Mouse (Mus musculus): Measurements from ENCODE around the gene Trim65. TPM values are rescaled to one million over a fixed set of nuclear protein-coding genes. Genes with fewer than 3 reads are reported as not detected.

The Trim65 gene
- 5.7 and 6.5 TPM in 2 replicates for polyA plus RNA-seq (2015; fragmentation: Nextera tagmentation; extraction: Ambion mirVana)

DNA sequence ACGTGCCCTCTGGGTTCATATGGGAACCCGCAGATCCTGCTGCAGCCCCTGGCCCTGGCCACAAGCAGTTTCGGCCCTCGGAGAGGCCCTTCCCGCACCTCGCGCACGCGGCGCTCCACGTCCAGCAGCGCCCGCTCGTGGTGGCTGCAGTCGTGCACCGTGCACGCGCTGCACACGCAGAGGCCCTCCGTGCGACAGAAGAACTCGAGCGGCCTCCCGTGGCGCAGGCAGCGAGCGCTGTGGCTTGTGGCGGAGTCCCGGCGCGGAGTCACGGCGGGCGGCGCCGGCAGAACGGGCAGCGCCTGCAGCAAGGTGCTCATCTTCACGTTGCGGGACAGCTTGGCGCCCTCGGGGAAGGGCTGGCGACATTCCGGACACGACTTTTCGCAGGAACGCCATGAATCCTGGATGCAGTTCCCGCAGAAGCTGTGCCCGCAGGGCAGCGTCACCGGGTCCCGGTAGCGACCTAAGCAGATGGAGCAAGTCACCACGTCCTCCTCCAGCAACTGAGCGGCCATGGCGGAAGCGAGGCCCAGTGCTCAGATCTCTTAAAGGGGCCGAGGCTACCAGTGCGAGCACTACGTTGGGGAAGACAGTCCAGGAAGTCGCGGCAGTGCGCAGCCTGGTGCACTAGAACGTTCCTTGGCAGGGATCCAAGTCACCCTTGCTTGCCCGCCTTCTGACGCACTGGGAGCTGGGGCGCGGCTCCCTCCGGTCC is at the start of gene Trim65:
TSS of gene Trim65 (minus strand) at position 641 of the 718 bp plus-strand sequence.
- H3K27ac ChIP-seq = peak within 1 kb of the TSS; percentile 96
- H3K36me3 ChIP-seq = peaks cover 25% of the 10 kb centered on the region
- peak within 1 kb of the TSS; percentile 82 for H3K4me2 ChIP-seq
- H3K27me3 ChIP-seq (replicated peaks) = no peaks in the 10 kb centered on the region
- H3K9ac ChIP-seq = peak within 1 kb of the TSS; percentile 58
- no peaks in the 10 kb centered on the region for H3K9me3 ChIP-seq
- H3K4me3 ChIP-seq (replicated peaks) = peak within 1 kb of the TSS; percentile 62
- under 1% methylated on average over 69 of the region's 69 CpGs for WGBS
- H3K4me1 ChIP-seq = peaks cover 33% of the 10 kb centered on the region
- peak; percentile 81 for ATAC-seq (ENCODE audit: insufficient read depth, low FRiP score, low read depth)

DNA sequence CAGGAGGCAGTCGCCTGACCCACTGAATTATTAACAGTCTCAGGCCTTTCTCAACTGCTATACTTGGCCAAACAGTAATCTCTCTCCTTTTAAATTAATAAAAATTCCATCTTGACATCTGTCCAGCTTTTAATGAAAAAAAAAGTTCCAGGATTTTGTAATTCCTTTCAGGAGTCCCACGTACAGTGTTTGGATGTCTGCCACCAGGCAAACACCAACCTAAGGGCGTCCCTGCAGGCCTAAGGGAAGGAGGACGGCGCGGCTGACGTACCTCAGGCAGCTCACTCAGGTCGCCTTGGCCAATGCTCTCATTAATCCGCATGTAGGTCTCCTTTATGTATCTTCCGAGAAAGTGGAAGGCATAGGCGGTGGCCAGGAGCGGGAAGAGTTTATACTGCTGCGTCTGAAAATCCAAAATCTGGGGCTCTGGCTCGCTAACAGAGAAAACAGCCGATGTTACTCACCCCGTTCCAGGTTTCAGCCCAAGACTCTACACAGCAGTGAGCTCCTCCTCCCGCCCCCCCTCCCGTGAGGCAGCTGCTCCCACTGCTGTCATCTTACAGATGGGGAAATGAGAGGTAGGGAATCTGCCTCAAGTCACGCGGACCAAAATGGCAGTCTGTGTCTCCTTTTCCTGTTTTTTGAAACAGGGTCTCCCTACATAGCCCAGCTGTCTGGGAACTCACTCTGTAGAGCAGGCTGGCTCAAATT is 47.6 kb upstream of the Trim65 start:
- WGBS = 84% methylated on average over 20 of the region's 20 CpGs
- Histone ChIP-seq H3K36me3 (peaks cover 36% of the 10 kb centered on the region), H3K27me3 (replicated peaks) (no peaks in the 10 kb centered on the region), H3K9ac (no peak overlapping the region), H3K4me3 (replicated peaks) (no peak overlapping the region), H3K27ac (no peak overlapping the region), H3K4me2 (no peak overlapping the region), H3K9me3 (no peaks in the 10 kb centered on the region), H3K4me1 (no peaks in the 10 kb centered on the region)
- ATAC-seq (ENCODE audit: insufficient read depth, low FRiP score, low read depth) = no peak

DNA sequence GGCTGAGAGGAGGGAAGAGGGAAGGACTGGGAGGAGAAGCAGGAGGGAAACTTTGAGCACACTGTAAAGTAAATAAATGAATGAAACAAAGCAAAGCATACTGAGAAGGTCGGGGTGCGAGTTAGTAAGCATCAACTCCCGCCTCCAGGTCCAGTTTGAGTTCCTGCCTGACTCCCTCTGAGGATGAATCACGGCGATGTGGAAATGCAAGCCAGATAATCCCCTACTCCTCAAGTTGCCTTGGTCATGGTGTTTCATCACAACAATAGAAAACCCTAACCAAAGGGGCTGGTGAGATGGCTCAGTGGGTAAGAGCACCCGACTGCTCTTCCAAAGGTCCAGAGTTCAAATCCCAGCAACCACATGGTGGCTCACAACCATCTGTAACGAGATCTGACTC is 45.1 kb upstream of the Trim65 start:
- no peak overlapping the region for H3K4me2 ChIP-seq
- H3K36me3 ChIP-seq = peaks cover 49% of the 10 kb centered on the region
- no peaks in the 10 kb centered on the region for H3K4me1 ChIP-seq
- ATAC-seq (ENCODE audit: insufficient read depth, low FRiP score, low read depth) = no peak
- no peaks in the 10 kb centered on the region for H3K9me3 ChIP-seq
- WGBS = 76% methylated on average over 7 of the region's 7 CpGs
- H3K9ac ChIP-seq = no peak overlapping the region
- no peak overlapping the region for H3K27ac ChIP-seq
- no peaks in the 10 kb centered on the region for H3K27me3 ChIP-seq (replicated peaks)
- H3K4me3 ChIP-seq (replicated peaks) = no peak overlapping the region

DNA sequence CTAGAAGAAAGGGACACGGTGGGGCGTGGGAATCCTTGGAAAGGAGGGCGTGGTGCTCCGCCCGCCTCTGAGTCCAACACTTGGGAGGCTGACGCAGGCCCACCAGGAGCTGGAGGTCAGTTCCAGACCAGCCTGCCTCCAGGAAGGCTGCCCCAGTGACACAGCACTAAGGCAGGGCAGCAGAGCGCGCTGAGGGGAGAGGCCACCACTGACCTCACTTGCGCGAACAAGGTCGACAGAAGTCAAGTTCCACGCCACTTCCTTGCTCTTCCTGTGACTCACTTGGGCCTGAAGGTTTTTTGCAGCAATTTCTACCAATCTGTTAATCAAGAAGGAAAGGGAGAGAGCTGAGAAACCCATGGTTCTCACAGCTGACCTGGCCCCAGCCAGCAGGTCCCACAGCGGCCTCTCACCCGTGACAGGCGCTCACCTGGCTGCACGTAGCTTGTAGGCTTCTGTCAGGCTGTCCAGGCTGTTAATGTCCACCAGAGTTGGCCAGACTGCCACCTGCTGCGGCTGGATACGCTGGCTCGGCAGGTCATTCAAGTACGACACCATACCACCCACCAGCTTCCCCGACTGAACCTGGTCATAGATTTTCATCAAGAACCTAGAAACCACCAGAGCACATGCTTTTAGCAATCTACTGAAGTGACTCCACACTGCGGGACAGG is 44.0 kb upstream of the Trim65 start:
- 88% methylated on average over 22 of the region's 22 CpGs for WGBS
- H3K4me1 ChIP-seq = no peaks in the 10 kb centered on the region
- H3K36me3 ChIP-seq = peaks cover 39% of the 10 kb centered on the region
- H3K4me2 ChIP-seq = no peak overlapping the region
- no peak overlapping the region for H3K27ac ChIP-seq
- no peak overlapping the region for H3K9ac ChIP-seq
- H3K27me3 ChIP-seq (replicated peaks) = no peaks in the 10 kb centered on the region
- no peak overlapping the region for H3K4me3 ChIP-seq (replicated peaks)
- H3K9me3 ChIP-seq = no peaks in the 10 kb centered on the region
- ATAC-seq (ENCODE audit: insufficient read depth, low FRiP score, low read depth) = no peak

DNA sequence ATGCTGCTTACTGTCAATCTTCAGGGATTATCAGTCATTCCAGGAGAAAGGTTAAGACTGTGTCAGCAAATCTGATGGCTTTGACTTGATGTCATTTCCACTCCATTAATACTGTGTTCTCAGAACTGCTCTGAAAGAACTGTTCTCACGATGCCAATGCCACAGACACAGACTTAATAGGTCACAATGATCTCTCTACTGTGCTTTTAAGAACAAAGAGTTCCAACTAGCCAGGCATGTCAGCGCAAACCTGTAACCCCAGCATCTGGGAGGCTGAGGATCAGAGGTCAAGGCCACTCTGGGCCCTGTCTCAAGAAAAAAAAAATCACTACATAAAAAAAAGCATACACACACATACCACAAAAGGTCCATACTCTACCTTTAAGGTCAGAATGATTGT is 41.0 kb upstream of the Trim65 start:
- peaks cover 19% of the 10 kb centered on the region for H3K36me3 ChIP-seq

DNA sequence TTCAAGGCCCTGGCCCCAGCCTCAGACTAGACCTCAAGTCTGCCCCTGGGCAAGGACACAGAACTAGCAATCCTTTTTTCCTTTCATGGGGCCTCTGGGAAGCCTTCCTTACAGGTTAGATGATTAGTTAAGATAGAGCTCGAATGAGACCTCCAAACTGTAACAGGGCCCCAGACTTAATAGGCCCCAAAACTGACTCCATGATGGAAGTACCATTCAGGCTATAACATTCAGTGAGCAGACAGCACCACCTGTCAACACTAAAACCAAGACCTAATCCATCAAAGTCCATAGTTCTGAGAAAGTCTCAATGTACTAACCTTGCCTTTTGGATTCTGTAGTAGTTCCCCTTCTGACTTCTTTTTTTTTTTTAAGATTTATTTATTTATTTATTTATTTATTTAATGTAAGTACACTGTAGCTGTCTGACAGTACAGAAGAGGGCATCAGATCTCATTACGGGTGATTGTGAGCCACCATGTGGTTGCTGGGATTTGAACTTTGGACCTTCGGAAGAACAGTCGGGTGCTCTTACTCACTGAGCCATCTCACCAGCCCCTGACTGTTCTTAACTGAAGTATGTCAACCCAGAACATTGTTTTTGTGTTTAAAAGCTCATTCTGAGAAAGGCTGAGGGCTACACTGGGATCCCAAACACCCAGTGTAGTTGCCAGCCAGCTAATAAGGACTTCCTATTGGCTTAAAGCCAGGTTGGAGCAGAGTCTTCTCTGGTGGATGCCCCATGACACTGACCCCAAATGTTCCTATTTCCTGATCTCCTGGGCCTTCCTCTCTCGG is 39.3 kb upstream of the Trim65 start:
- no peak overlapping the region for H3K27ac ChIP-seq
- WGBS = 77% methylated on average over 5 of the region's 5 CpGs

More for the DNA sequence above, 41.0 kb upstream of the Trim65 start:
- no peaks in the 10 kb centered on the region for H3K9me3 ChIP-seq
- peaks cover 5% of the 10 kb centered on the region; the same call in 1 of the 2 replicates for H3K4me1 ChIP-seq
- no peak overlapping the region for H3K9ac ChIP-seq
- no peak for ATAC-seq (ENCODE audit: insufficient read depth, low FRiP score, low read depth)
- WGBS = 86% methylated on average over 2 of the region's 2 CpGs
- H3K27ac ChIP-seq = no peak overlapping the region
- no peaks in the 10 kb centered on the region for H3K27me3 ChIP-seq (replicated peaks)
- no peak overlapping the region for H3K4me3 ChIP-seq (replicated peaks)
- H3K4me2 ChIP-seq = no peak overlapping the region

DNA sequence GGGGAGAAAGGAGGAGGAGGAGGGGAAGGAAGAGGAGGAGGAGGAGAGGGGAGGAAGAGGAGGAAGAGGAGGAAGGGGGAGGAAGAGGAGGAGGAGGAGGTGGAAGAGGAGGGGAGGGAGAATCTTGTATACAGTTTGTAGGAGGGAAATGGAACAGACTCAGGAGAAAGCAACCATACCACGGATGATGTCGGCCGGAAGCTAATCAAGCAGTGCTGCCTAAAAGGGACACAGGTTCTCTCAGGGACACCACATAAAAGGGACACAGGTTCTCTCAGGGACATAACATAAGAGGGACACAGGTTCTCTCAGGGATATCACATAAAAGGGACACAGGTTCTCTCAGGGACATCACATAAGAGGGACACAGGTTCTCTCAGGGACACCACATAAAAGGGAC is 38.3 kb upstream of the Trim65 start:
- Histone ChIP-seq H3K9me3 (no peaks in the 10 kb centered on the region), H3K4me3 (replicated peaks) (no peak overlapping the region), H3K27me3 (replicated peaks) (no peaks in the 10 kb centered on the region), H3K36me3 (peaks cover 21% of the 10 kb centered on the region), H3K9ac (no peak overlapping the region), H3K4me1 (peaks cover 11% of the 10 kb centered on the region; the same call in 1 of the 2 replicates), H3K27ac (no peak overlapping the region), H3K4me2 (no peak overlapping the region)
- ATAC-seq (ENCODE audit: insufficient read depth, low FRiP score, low read depth) = no peak
- WGBS = 86% methylated on average over 3 of the region's 3 CpGs

More for the DNA sequence above, 39.3 kb upstream of the Trim65 start:
- H3K36me3 ChIP-seq = peaks cover 20% of the 10 kb centered on the region
- no peaks in the 10 kb centered on the region for H3K27me3 ChIP-seq (replicated peaks)
- H3K4me1 ChIP-seq = peaks cover 11% of the 10 kb centered on the region; the same call in 1 of the 2 replicates
- no peak overlapping the region for H3K9ac ChIP-seq
- H3K9me3 ChIP-seq = no peaks in the 10 kb centered on the region
- no peak overlapping the region for H3K4me3 ChIP-seq (replicated peaks)
- ATAC-seq (ENCODE audit: insufficient read depth, low FRiP score, low read depth) = no peak
- H3K4me2 ChIP-seq = no peak overlapping the region

DNA sequence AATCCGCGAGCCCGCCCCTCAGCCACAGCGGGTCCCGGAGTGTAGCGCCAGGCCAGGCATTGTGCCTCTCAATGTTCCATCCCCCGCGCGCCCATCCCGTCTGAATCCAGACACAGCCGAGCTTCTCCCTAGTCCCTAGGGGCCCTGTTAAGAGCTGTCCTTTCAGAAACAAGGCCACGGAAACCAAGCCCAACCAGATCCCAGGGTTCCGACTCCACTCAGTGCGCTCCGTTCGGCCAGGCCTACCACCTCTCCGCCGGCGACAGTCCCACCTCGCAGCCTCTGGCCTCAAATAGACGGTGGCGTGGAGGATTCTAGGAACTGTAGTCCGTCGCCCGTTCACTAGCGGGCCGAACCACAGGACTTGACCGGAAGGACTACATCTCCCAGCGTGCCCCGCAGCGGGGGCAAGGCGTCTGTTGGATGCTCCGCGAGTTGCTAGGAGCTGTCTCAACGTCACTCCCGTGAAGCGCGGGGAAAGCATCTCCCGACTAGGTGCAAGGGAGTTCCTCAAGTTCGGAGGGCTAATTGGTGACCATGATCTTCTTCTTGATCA is 37.0 kb upstream of the Trim65 start, which contains the start of gene Fbf1:
TSS of gene Fbf1 (minus strand) at position 283 of the 556 bp plus-strand sequence.
- peak; percentile 96 for ATAC-seq (ENCODE audit: insufficient read depth, low FRiP score, low read depth)
- H3K27me3 ChIP-seq (replicated peaks) = no peaks in the 10 kb centered on the region
- H3K4me3 ChIP-seq (replicated peaks) = peak within 1 kb of the TSS; percentile 67
- H3K9me3 ChIP-seq = no peaks in the 10 kb centered on the region
- H3K4me1 ChIP-seq = peaks cover 11% of the 10 kb centered on the region; the same call in 1 of the 2 replicates
- H3K27ac ChIP-seq = peak within 1 kb of the TSS; percentile 94
- peaks cover 10% of the 10 kb centered on the region; the same call in 1 of the 2 replicates for H3K36me3 ChIP-seq
- WGBS = under 1% methylated on average over 40 of the region's 40 CpGs
- H3K9ac ChIP-seq = peak within 1 kb of the TSS; percentile 63
- H3K4me2 ChIP-seq = peak within 1 kb of the TSS; percentile 83

DNA sequence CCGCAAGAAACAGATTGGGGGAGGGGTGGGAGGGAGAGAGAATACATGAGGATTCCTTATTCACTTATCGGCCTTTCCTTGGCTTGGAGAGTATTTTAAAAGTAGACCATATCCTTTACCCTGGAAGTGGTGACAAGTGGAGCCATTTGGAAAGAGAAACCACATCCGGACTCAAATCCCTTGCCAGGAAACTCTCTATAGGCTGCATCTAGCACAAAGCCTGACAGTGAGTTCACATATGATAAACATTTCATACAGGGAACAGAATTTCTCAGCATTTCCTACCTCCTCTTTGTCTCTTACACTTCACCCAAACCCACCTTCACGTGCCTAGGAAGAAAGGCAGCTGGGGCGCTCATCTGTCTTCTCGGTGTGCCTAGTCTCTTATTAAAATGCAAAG is 36.3 kb upstream of the Trim65 start:
- peak overlapping the region; percentile 63; the same call in 1 of the 2 replicates for H3K9ac ChIP-seq

DNA sequence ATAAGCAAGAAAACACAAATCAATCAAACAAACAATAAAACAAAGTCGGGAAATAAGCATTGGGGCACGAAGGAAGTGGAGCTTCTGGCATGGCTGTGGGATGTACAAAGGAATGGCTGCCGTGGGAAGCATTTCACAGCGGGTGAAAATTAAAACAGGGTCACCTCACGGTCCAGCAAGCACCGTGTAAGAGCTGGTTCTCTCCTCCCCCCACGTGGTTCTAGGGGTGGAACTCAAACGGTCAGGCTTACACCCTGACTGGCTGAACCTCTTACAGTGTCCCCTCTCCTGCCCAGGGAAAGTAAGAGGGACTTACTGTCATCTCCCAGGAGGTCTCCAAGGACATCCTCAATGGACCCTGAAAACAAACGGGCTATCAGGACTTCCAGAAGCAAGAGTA is 32.1 kb upstream of the Trim65 start:
- peaks cover 12% of the 10 kb centered on the region for H3K4me1 ChIP-seq
- H3K9me3 ChIP-seq = no peaks in the 10 kb centered on the region
- ATAC-seq (ENCODE audit: insufficient read depth, low FRiP score, low read depth) = no peak
- no peak overlapping the region for H3K4me3 ChIP-seq (replicated peaks)
- WGBS = 45% methylated on average over 9 of the region's 9 CpGs
- H3K36me3 ChIP-seq = 0 out of 2 replicates have a peak, but pooled peaks cover 6% of the 10 kb centered on the region
- no peak overlapping the region for H3K4me2 ChIP-seq
- H3K27me3 ChIP-seq (replicated peaks) = no peaks in the 10 kb centered on the region
- H3K27ac ChIP-seq = no peak overlapping the region
- H3K9ac ChIP-seq = no peak overlapping the region

More for the DNA sequence above, 36.3 kb upstream of the Trim65 start:
- Histone ChIP-seq H3K36me3 (peaks cover 5% of the 10 kb centered on the region; the same call in 1 of the 2 replicates), H3K4me1 (peaks cover 11% of the 10 kb centered on the region; the same call in 1 of the 2 replicates), H3K4me2 (peak overlapping the region; percentile 83), H3K27ac (peak overlapping the region; percentile 94), H3K9me3 (no peaks in the 10 kb centered on the region), H3K27me3 (replicated peaks) (no peaks in the 10 kb centered on the region), H3K4me3 (replicated peaks) (peak overlapping the region; percentile 67)
- no peak for ATAC-seq (ENCODE audit: insufficient read depth, low FRiP score, low read depth)
- 3% methylated on average over 6 of the region's 6 CpGs for WGBS

DNA sequence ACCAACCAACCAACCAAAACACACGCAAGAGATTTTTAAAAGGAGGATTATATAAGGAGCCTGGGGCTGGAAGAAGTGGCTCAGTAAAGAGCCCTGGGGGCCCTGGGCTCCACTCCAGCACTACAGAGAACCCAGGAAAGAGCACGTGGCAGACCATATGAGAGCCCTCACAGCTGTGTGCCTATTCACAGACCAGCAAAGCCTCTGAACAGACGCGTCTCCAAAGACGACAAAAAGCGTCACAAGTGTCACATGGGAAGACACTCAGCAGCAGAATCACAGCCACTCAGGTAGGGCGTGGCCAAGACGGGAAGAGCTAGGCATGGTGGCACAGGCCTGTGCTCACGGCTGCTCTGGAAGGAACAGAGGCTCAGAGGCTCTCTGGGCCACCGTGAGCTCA is 31.2 kb upstream of the Trim65 start:
- no peak overlapping the region for H3K4me3 ChIP-seq (replicated peaks)
- peaks cover 6% of the 10 kb centered on the region; the same call in 1 of the 2 replicates for H3K36me3 ChIP-seq
- H3K27me3 ChIP-seq (replicated peaks) = no peaks in the 10 kb centered on the region
- 0 out of 2 replicates have a peak, but pooled peaks have one; percentile 24 for ATAC-seq (ENCODE audit: insufficient read depth, low FRiP score, low read depth)
- peaks cover 12% of the 10 kb centered on the region for H3K4me1 ChIP-seq
- WGBS = 73% methylated on average over 10 of the region's 10 CpGs
- H3K9ac ChIP-seq = no peak overlapping the region
- H3K4me2 ChIP-seq = no peak overlapping the region
- no peaks in the 10 kb centered on the region for H3K9me3 ChIP-seq
- peak overlapping the region; percentile 68 for H3K27ac ChIP-seq
